Mouse (Mus musculus) regulatory T cell (primary cell): ENCODE results near the gene Abraxas2.

Source experiments
- in situ Hi-C: fragments of 300-600 bp; cut with MboI, MseI; formaldehyde crosslinking; loops from one replicate; pipeline ENCODE4 v1.15.1; 2025; ENCODE audit warnings: high pct_unique_total_duplicates

The Abraxas2 gene

GRCm38 (mm10) chr7:132853946-132854345 is 5.1 kb upstream of the Abraxas2 start:
- in situ Hi-C loops, result no loop called here

DNA sequence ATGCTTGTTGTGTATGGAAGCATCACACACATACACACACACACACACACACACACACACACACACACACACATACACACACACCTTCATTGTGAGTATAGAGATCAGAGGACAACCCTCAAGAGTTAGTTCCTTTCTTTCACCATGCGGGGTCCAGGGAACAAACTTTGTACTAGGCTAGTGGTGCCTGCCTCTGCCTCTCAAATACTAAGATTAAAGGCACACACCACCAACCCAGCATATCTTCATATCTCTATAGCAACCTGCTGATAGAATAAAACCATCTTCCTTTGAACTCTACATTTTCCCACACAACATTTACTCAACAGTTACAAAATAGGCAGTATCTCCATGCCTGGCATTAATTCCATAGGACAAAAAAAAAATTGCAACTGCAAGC is 2.9 kb upstream of the Abraxas2 start:
- in situ Hi-C loops, result loop anchor here (5.0 kb wide), 1 partner anchor 39 kb away; no protein-coding TSS in a partner anchor

DNA sequence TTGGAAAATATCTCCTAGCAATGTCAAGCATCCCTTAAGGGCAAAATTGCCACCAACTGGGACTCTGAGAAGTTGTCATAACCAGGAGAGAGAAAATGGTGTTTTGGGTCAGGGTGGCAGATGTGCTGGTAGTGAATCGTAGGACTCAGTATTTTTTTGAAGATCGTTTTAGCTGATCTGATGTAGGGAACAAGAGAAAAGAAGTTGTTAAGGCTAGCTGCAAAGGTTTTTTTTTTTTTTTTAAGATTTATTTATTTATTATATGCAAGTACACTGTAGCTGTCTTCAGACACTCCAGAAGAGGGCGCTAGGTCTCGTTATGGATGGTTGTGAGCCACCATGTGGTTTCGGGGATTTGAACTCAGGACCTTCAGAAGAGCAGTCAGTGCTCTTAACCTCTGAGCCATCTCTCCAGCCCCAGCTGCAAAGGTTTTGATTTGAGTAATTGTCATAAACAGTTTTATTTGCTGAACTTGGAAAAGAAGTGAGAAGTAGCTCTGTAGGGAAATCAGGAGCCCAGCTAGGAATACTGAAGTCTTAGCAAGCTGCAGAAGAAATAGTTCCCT is 899 bp upstream of the Abraxas2 start:
- in situ Hi-C loops, result loop anchor here (5.0 kb wide), 1 partner anchor 41 kb away; no protein-coding TSS in a partner anchor

GRCm38 (mm10) chr7:132866316-132866715 is 7.3 kb downstream of the Abraxas2 start:
- in situ Hi-C loops, result no loop called here

GRCm38 (mm10) chr7:132873043-132873442 is 14.0 kb downstream of the Abraxas2 start:
- in situ Hi-C loops, result no loop called here

- in situ Hi-C loops, result no loop called here
Measured at GRCm38 (mm10) chr7:132875391-132876086, 16.5 kb downstream of the Abraxas2 start.

- in situ Hi-C loops, result loop anchor here (10.0 kb wide), 1 partner anchor 1555 kb away; the partner anchor contains the start of genes Cuzd1 and Fam24b
Measured at GRCm38 (mm10) chr7:132880276-132880675, 21.3 kb downstream of the Abraxas2 start.

- in situ Hi-C loops, result loop anchor here (10.0 kb wide), 1 partner anchor 1558 kb away; the partner anchor contains the start of genes Cuzd1 and Fam24b
Measured at GRCm38 (mm10) chr7:132882343-132882742, 23.3 kb downstream of the Abraxas2 start.

- in situ Hi-C loops, result loop anchor here (10.0 kb wide), 1 partner anchor 1559 kb away; the partner anchor contains the start of genes Cuzd1 and Fam24b
Measured at GRCm38 (mm10) chr7:132884031-132884430, 25.0 kb downstream of the Abraxas2 start.

DNA sequence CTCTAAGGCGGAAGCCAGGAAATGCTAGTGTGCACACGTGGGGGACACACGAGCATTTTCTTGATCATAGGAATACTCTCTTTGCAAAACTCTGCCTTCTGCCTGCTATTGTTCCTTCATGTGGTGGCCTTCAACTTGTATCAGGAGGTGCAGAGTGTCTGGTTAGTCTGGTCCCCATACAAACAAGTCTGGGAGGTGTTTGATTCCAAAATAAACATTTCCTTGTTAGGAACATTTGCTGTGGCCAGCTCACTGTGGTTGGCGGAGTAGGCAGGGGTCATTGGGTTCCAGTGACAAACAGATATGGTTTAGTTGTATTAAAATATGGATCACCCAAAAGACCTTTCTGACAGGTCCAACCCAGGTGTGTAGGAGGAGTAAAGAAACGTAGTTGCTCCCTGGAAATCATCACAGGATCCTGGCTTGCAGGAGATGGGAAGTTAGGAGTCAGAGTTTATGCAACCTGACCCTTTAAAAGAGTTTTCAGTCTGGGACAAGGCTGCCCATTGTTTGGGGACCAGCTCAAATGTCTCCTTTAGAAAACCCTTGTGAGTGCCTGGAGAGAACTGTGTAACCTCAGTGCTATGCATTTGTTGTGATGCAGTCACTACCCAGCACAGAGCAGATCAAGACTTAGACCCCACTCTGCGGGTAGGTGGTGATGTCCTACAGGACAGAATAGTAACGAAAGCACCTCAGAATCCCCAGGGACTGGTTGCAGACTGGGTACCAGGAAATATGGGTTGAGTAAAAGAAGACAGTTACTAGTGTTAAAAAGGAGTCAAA is 28.2 kb downstream of the Abraxas2 start:
- in situ Hi-C loops, result loop anchor here (10.0 kb wide), 1 partner anchor 1562 kb away; the partner anchor contains the start of genes Cuzd1 and Fam24b

DNA sequence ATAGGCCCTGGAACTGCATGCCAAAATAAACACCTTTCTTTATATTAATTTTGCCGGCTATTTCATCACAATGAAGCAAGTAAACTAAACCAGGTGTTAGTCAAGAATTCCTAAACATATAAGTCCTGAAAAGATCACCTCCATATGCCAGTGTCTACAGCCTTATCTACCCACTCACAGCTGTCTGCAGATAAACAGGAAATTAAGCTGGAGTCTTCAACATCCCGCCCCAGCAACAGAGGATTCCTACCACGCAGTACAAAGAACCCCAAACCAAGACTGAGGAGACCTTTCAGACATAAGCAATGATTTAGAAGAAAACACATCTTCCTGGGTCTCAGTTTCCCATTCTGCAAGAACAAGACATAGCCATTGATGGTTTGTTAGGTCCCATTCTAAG is 29.0 kb downstream of the Abraxas2 start:
- in situ Hi-C loops, result loop anchor here (10.0 kb wide), 1 partner anchor 1563 kb away; the partner anchor contains the start of genes Cuzd1 and Fam24b

- in situ Hi-C loops, result loop anchor here (10.0 kb wide), 1 partner anchor 1564 kb away; the partner anchor contains the start of genes Cuzd1 and Fam24b
Measured at GRCm38 (mm10) chr7:132888518-132889249, 29.7 kb downstream of the Abraxas2 start.

GRCm38 (mm10) chr7:132889691-132890090 is 30.7 kb downstream of the Abraxas2 start:
- in situ Hi-C loops, result loop anchor here (10.0 kb wide), 1 partner anchor 1565 kb away; the partner anchor contains the start of genes Cuzd1 and Fam24b

- in situ Hi-C loops, result no loop called here
Measured at GRCm38 (mm10) chr7:132890201-132890600, 31.2 kb downstream of the Abraxas2 start.

DNA sequence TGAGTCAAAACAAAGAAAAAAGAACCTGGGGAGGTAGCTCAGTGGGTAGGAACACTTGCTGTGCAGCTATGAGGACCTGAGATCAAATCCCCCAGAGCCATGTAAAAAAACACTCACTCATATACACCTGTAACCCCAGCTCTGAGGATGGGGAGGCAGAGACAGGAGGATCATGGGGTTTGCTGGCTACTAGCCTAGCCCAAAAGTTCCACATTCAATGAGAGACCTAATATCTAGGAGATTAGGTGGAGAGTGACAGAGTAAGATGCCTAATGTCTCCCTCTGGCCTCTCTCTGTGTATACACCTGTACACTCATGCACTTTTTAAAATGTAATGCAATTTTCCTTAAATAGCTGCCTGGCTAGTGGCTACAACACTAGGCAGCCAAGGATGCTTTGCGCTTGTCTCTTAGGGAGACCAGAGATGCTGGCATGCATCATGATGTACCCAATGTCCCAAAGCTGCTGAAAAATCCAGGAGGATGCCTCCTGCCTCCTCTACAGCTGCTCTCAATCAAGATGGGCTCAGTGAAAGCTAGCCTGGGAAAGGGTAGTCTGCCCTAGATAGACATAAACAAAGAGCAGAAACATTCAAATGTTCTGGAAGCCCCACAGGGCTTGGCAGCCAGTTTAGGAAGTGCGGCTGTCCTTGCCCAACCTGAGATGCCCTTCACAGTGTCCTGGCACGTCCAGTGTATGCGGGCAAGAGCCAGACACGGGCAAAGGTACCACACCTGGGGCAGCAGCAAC is 32.7 kb downstream of the Abraxas2 start:
- in situ Hi-C loops, result no loop called here

- in situ Hi-C loops, result no loop called here
Measured at GRCm38 (mm10) chr7:132892311-132892661, 33.3 kb downstream of the Abraxas2 start.

DNA sequence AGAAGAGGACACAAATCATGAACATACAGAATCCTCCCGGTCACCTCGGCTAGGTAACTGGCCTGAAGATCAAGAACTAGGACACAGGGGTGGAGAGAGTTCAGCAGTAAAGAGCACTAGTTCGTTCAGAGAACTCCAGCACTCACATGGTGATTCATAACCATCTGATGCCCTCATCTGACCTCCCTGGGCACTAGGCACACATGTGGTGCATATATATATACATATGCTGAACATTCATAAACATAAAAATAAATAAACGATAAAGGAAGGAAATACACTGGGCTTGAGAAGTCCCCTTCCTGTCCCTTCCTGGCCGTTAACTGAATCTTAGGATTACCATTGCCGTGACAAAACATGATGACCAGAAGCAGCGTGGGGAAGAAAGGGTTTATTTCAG is 33.8 kb downstream of the Abraxas2 start:
- in situ Hi-C loops, result no loop called here

DNA sequence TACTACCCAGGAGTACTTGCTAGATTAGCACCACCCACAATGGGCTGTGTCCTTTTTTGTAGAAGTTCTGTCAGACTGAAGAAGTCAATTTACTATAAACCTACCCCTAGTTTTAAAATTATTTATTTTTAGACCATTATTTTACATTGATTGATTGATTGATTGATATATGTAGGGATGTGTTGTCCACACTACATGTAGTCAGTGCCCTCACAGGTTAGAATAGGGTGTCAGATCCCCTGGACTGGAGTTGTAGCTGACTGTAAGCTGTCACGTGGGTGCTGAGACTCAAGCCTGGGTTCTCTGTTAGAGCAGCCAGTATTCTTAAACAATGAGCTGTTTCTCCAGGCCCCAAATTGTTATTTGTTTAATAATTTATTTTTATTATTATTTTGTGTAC is 34.3 kb downstream of the Abraxas2 start:
- in situ Hi-C loops, result no loop called here

GRCm38 (mm10) chr7:132894841-132895555 is 36.0 kb downstream of the Abraxas2 start:
- in situ Hi-C loops, result loop anchor here (5.0 kb wide), 1 partner anchor 243 kb away; no protein-coding TSS in a partner anchor
